Mouse (Mus musculus): ENCODE data around the gene Cdkn2d.

DNA sequence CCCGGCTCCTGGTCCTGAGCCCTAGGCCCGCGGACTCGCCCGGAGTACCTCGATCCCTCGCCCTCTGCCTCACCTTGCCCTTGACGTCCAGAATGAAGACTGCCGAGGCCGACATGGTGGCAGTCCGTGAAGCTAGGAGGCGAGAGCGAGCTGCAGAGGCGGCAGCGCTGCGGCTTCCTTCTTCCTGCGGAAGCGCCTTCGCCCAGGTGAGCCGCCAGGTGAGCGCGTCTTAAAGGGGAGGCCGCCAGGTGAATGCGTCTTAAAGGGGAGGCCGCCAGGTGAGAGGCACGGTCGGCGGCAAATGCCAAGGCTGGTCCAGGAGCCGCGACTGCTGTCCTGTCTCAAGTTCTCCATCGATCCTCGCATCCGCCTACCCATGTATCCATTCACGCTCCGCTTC is 20.9 kb upstream of the Cdkn2d start, which contains the start of gene Ap1m2:
- no peak for TF ChIP-seq CTCF (IDR thresholded peaks at IDR 0.05; ENCODE audit: borderline replicate concordance, control insufficient read depth, extremely low read depth, insufficient read depth, low read length, poor library complexity)
- no peak for TF ChIP-seq POLR2A (IDR thresholded peaks at IDR 0.05; ENCODE audit: control insufficient read depth, extremely low read depth, insufficient read depth, low read length, poor library complexity)

Measured in thymus, adult 2 months (tissue).